Comparison of ENCODE assay signal across 8 mouse cellular contexts in the genomic region with DNA sequence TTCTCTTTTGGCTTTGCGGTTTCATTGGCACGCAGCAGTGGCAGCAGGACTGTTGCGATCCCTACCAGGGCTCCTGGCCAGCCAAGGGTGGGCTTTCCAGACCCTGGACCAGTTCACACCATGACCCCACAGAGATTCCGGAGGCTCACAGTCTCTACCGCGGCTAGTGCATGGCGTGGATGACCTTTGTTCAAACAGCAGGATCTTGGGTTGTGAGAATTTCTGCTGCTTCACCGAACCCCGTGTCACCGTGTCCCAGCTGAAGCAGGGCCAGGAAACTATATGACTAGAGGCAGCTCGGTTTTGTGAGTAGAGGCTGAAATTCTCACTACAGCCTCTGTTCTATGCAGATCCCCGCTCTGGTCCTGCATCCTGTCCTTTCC. TPM values are rescaled to one million over a fixed set of nuclear protein-coding genes. Genes with fewer than 3 reads are reported as not detected.
DNase-seq lines count a peak whose midpoint lies in the region; ATAC-seq and TF ChIP-seq lines count a peak whose summit lies in the region.

No protein-coding gene starts in this region.

- no peaks in the 10 kb centered on the region for H3K27me3 ChIP-seq in heart, embryonic 15.5 days
- H3K27me3 ChIP-seq in kidney, postnatal 0 days (ENCODE audit: insufficient read depth, low read length): no peaks in the 10 kb centered on the region

- H3K9ac ChIP-seq in heart, embryonic 15.5 days: no peak overlapping the region
- peak overlapping the region; percentile 47; the same call in 1 of the 2 replicates for H3K9ac ChIP-seq in kidney, postnatal 0 days (ENCODE audit: low read depth, low read length)

- ATAC-seq in heart, embryonic 15.5 days (replicated peaks; ENCODE audit: insufficient number of reproducible peaks, insufficient read depth, low FRiP score, low read depth): no peak
- ATAC-seq in kidney, postnatal 0 days (replicated peaks; ENCODE audit: low FRiP score, low read depth): no peak
- no peak for ATAC-seq in megakaryocyte progenitor cell, adult 5-6 weeks (replicated peaks; ENCODE audit: poor library complexity)

- no peaks in the 10 kb centered on the region for H3K36me3 ChIP-seq in heart, embryonic 15.5 days
- no peaks in the 10 kb centered on the region for H3K36me3 ChIP-seq in kidney, postnatal 0 days (ENCODE audit: insufficient read depth, low read length)

- peak overlapping the region; percentile 20 for H3K4me3 ChIP-seq in heart, embryonic 15.5 days
- H3K4me3 ChIP-seq in kidney, postnatal 0 days (replicated peaks; ENCODE audit: low read depth, low read length): peak overlapping the region; percentile 16; the same call in 1 of the 2 replicates
- H3K4me3 ChIP-seq in olfactory bulb, adult 2 months (ENCODE audit: insufficient read depth, low read depth, low read length): peak overlapping the region; percentile 46

- 67% methylated on average over 12 of the region's 12 CpGs for WGBS in heart, embryonic 15.5 days
- 56% methylated on average over 12 of the region's 12 CpGs for WGBS in kidney, postnatal 0 days
- 16% methylated on average over 12 of the region's 12 CpGs for WGBS in olfactory bulb, adult 2 months

- no peak for TF ChIP-seq POLR2A in brain, embryonic 14.5 days (IDR thresholded peaks at IDR 0.05; ENCODE audit: borderline replicate concordance, extremely low read depth, insufficient read depth, insufficient read length, poor library complexity, severe bottlenecking)
- no peak for TF ChIP-seq POLR2A in olfactory bulb, adult 2 months (IDR thresholded peaks at IDR 0.05; ENCODE audit: insufficient read depth, low read depth, low read length)

- TF ChIP-seq CTCF in brain, embryonic 14.5 days (IDR thresholded peaks at IDR 0.05; ENCODE audit: borderline replicate concordance, extremely low read depth, insufficient read depth, insufficient read length): no peak
- no peak for TF ChIP-seq CTCF in kidney, postnatal 0 days (IDR thresholded peaks at IDR 0.05; ENCODE audit: low read depth)
- no peak for TF ChIP-seq CTCF in olfactory bulb, adult 2 months (IDR thresholded peaks at IDR 0.05; ENCODE audit: insufficient read depth, low read depth, low read length)

- no peaks in the 10 kb centered on the region for H3K4me1 ChIP-seq in heart, embryonic 15.5 days (replicated peaks)
- 0 out of 2 replicates have a peak, but pooled peaks cover 6% of the 10 kb centered on the region for H3K4me1 ChIP-seq in kidney, postnatal 0 days (replicated peaks; ENCODE audit: insufficient read depth, low read length)
- no peaks in the 10 kb centered on the region for H3K4me1 ChIP-seq in olfactory bulb, adult 2 months (ENCODE audit: control insufficient read depth, insufficient read depth, low read length)

- peak overlapping the region; percentile 42; the same call in 1 of the 2 replicates for H3K27ac ChIP-seq in heart, embryonic 15.5 days
- H3K27ac ChIP-seq in kidney, postnatal 0 days: peak overlapping the region; percentile 72
- H3K27ac ChIP-seq in olfactory bulb, adult 2 months (ENCODE audit: insufficient read depth, low read depth, low read length): no peak overlapping the region

- no peaks in the 10 kb centered on the region for H3K9me3 ChIP-seq in heart, embryonic 15.5 days (replicated peaks)
- no peaks in the 10 kb centered on the region for H3K9me3 ChIP-seq in kidney, postnatal 0 days (replicated peaks; ENCODE audit: low read length)

- DNase-seq in heart, adult 9 months (ENCODE audit: low spot score in 2 of 2): peak; percentile 19 to 26
- no peak for DNase-seq in heart, adult 8-10 months (ENCODE audit: low spot score)
- peak; percentile 65 for DNase-seq in brain, embryonic 14.5 days (ENCODE audit: low read depth)
- DNase-seq in kidney, postnatal 0 days (ENCODE audit: low spot score): no peak
- DNase-seq in spleen, postnatal 10 days (ENCODE audit: low spot score in 2 of 2): no peak

- H3K4me2 ChIP-seq in heart, embryonic 15.5 days: peak overlapping the region; percentile 28; the same call in 1 of the 2 replicates
- peak overlapping the region; percentile 42 for H3K4me2 ChIP-seq in kidney, postnatal 0 days (ENCODE audit: low read length)

RNA-seq across cellular contexts. Expression of a gene that starts 7.7 kb away (rescaled TPM):
- 10 to 100 TPM; 31.3 to 36.7 (median 35.1) TPM for total RNA-seq in heart, adult 8-10 months (2022)
- 25.5 and 38.2 TPM in 2 replicates for polyA plus RNA-seq in brain, embryonic 14.5 days (2012; rRNA removed)
- 9.1 and 13.1 TPM in 2 replicates for polyA plus RNA-seq in heart, embryonic 15.5 days (2015; fragmentation: Nextera tagmentation; extraction: Ambion mirVana)
- polyA plus RNA-seq in kidney, postnatal 0 days (2015; fragmentation: Nextera tagmentation; extraction: Ambion mirVana): 82.2 and 82.5 TPM in 2 replicates
- polyA plus RNA-seq in olfactory bulb, adult 2 months (2012; ENCODE audit: insufficient read depth, insufficient read length, low replicate concordance, missing spikeins): not detected in 2 replicates
- total RNA-seq in megakaryocyte progenitor cell, adult 5-6 weeks (2015): not detected in 2 replicates
- total RNA-seq in megakaryocyte progenitor cell, adult 5-6 weeks (2017): not detected in 2 replicates

RNA-seq across cellular contexts. Expression of a gene that starts 39.8 kb away (rescaled TPM):
- 10 to 100 TPM; 39.6 to 65.4 (median 54.4) TPM for total RNA-seq in heart, adult 8-10 months (2022)
- 0.14 and 0.34 TPM in 2 replicates for polyA plus RNA-seq in brain, embryonic 14.5 days (2012; rRNA removed)
- polyA plus RNA-seq in heart, embryonic 15.5 days (2015; fragmentation: Nextera tagmentation; extraction: Ambion mirVana): 7.7 and 8.0 TPM in 2 replicates
- 30.3 and 31.8 TPM in 2 replicates for polyA plus RNA-seq in kidney, postnatal 0 days (2015; fragmentation: Nextera tagmentation; extraction: Ambion mirVana)
- not detected in 2 replicates for polyA plus RNA-seq in olfactory bulb, adult 2 months (2012; ENCODE audit: insufficient read depth, insufficient read length, low replicate concordance, missing spikeins)
- not detected in 2 replicates for total RNA-seq in megakaryocyte progenitor cell, adult 5-6 weeks (2015)
- total RNA-seq in megakaryocyte progenitor cell, adult 5-6 weeks (2017): not detected in 2 replicates

RNA-seq across cellular contexts. Expression of a gene that starts 45.0 kb away (rescaled TPM):
- total RNA-seq in heart, adult 8-10 months (2022): not detected
- 0.55 and 0.79 TPM in 2 replicates for polyA plus RNA-seq in brain, embryonic 14.5 days (2012; rRNA removed)
- 0.33 and 0.34 TPM in 2 replicates for polyA plus RNA-seq in heart, embryonic 15.5 days (2015; fragmentation: Nextera tagmentation; extraction: Ambion mirVana)
- 2.2 and 2.3 TPM in 2 replicates for polyA plus RNA-seq in kidney, postnatal 0 days (2015; fragmentation: Nextera tagmentation; extraction: Ambion mirVana)
- not detected in 2 replicates for polyA plus RNA-seq in olfactory bulb, adult 2 months (2012; ENCODE audit: insufficient read depth, insufficient read length, low replicate concordance, missing spikeins)
- not detected in 2 replicates for total RNA-seq in megakaryocyte progenitor cell, adult 5-6 weeks (2015)
- not detected in 2 replicates for total RNA-seq in megakaryocyte progenitor cell, adult 5-6 weeks (2017)

Comparison
In these comparisons a context has a peak if more than half of its experiments do, and no peak if none do; other contexts are left out.
1. DNase-seq: peak in heart, adult 9 months (2 of 2) and brain, embryonic 14.5 days (single experiment); none in heart, adult 8-10 months (single experiment), kidney, postnatal 0 days (single experiment) and spleen, postnatal 10 days (0 of 2).
2. Peak in every context shown above with its lines, with median percentiles within 50 percentile points of each other: H3K4me3 ChIP-seq.